Mouse (Mus musculus) ES-Bruce4 (cell line): ENCODE measurements around the gene Mif.
"Not testable (repeated sequence)": the region's sequence is repeated elsewhere in the genome, so short reads cannot be mapped to it uniquely, and the experiment has no call there.

Experiments used
- CTCF ChIP-seq: IDR thresholded peaks from one replicate; pipeline ENCODE4 v1.8.1; 2011; ENCODE audit warnings: low read depth, low read length
- POLR2A ChIP-seq: IDR thresholded peaks from one replicate; pipeline ENCODE4 v1.8.1; 2011; ENCODE audit warnings: low read length; ENCODE audit not compliant: insufficient read depth

GRCm38 (mm10) chr10:75859786-75860470, at the start of gene Mif:
- not testable (repeated sequence) for TF ChIP-seq CTCF
- TF ChIP-seq POLR2A: peak; percentile 94
